Mouse (Mus musculus): ENCODE measurements around the gene Ftsj3. TPM values are rescaled to one million over a fixed set of nuclear protein-coding genes. Genes with fewer than 3 reads are reported as not detected.
A peak's percentile ranks its signal among the peaks of the same experiment; 100 is the strongest.

Gene Ftsj3
- 45.5 and 45.7 TPM in 2 replicates for total RNA-seq (2015)
- total RNA-seq (2017): 151 and 191 TPM in 2 replicates

- peak; percentile 91 for ATAC-seq (replicated peaks; ENCODE audit: poor library complexity)
These were observed at the start of gene Ftsj3, which contains the start of gene Psmc5 for GRCm38 (mm10) chr11:106255685-106256451. Gene Ftsj3 (minus strand): TSS chr11:106256079. Gene Psmc5 (plus strand): TSS chr11:106256154.

DNA sequence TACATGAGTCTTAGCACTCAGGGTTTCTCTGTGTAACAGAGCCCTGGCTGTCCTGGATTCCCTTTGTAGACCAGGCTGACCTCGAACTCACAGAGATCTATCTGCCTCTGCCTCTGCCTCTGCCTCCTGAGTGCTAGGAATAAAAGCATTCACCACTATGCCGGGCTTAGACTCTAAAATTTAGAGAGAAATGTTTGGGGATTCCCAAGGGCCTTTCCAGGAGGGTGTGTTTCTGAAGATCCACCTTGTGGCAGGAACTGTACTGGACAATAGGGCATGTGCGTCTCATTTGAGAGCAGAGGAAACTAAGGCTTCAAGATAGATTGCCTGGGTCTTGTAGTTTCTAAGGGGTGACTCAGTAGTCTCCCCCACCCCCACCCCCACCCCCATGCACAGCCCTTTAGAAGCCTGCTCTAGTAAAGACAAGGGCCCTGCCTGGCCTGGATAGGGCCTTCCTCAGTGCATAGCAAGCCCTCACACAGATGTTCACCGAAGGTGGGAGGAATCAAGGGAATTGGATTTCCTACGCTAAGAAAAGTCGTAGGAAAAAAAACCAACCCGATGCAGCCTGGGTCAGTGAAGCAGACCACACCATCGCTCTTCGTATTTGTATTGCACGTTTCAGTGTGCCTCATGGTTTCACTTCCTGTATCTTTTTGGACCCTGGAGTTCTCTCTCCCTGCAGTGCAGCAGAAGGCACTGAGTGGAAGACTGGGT lies 49.6 kb upstream of the Ftsj3 start:
- peak; percentile 73 for ATAC-seq (replicated peaks; ENCODE audit: poor library complexity)

GRCm38 (mm10) chr11:106302634-106303033 lies 46.8 kb upstream of the Ftsj3 start:
- ATAC-seq (replicated peaks; ENCODE audit: poor library complexity): peak; percentile 96

DNA sequence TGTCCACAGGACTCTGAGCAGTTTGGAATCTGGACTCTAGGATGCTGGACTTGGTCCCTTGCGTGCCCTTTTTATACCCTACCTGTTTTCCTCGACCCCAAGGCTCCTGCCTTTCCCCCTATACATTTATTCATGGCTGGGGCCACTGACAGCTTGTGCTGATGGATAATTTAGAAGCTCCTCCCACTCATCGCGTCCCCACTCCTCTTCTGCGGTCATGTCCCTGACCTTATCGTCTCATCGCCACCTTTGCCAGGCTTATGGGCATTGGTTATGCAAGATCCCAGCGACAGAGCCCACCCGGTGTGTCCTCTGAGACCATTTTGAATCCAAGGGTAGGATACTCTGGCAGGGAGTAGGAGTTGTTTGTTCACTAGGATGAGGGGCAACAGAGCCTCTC lies 45.9 kb upstream of the Ftsj3 start, which contains the start of gene Gh:
TSS of gene Gh (minus strand) at position 101 of the 400 bp plus-strand sequence.
- no peak for ATAC-seq (replicated peaks; ENCODE audit: poor library complexity)

GRCm38 (mm10) chr11:106291861-106292260 lies 36.0 kb upstream of the Ftsj3 start:
- ATAC-seq (replicated peaks; ENCODE audit: poor library complexity): no peak

DNA sequence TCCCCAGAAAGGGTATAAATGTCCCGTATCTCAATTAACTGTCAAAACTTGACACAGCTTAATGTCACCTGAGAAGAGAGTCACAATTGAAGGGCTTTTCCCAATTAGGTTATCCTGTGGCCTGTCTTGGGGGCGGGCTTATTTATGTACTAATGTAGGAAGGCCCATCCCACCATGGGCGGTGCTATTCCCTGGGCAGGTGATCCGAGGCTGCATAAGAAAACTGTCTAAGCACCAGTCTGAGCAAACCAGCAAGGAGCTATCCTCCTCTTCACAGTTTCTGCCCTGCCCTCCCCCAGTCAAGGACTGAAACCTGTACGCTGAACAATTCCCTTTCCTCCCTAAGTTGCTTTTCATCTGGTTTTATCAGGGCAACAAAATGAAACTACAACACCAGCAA lies 34.5 kb upstream of the Ftsj3 start:
- ATAC-seq (replicated peaks; ENCODE audit: poor library complexity): no peak

- peak; percentile 69 for ATAC-seq (replicated peaks; ENCODE audit: poor library complexity)
These were observed 33.5 kb upstream of the Ftsj3 start for GRCm38 (mm10) chr11:106289369-106289768.

DNA sequence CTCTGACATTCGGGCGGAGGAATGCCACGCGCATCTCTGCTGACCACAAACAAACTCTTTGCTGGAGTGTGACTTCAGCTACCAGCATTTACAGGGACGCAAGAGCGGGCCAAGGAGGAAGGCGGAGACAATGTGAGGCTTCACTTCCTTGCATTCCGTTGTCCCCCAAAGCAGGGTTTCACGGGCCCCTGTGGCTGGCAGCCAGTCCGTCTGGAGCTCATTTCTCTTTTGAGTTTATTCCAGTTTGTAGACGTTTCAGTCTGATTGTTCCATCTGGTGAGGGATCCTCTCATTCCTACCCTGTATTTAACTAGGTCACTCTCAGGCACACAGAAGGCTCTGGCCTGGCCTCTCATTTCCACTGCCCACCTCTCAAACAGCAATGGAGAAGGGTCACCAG lies 31.1 kb upstream of the Ftsj3 start:
- no peak for ATAC-seq (replicated peaks; ENCODE audit: poor library complexity)

GRCm38 (mm10) chr11:106286206-106286605 lies 30.3 kb upstream of the Ftsj3 start:
- no peak for ATAC-seq (replicated peaks; ENCODE audit: poor library complexity)

- no peak for ATAC-seq (replicated peaks; ENCODE audit: poor library complexity)
These were observed 28.2 kb upstream of the Ftsj3 start for GRCm38 (mm10) chr11:106284126-106284525.

GRCm38 (mm10) chr11:106283371-106283770 lies 27.5 kb upstream of the Ftsj3 start:
- ATAC-seq (replicated peaks; ENCODE audit: poor library complexity): no peak

DNA sequence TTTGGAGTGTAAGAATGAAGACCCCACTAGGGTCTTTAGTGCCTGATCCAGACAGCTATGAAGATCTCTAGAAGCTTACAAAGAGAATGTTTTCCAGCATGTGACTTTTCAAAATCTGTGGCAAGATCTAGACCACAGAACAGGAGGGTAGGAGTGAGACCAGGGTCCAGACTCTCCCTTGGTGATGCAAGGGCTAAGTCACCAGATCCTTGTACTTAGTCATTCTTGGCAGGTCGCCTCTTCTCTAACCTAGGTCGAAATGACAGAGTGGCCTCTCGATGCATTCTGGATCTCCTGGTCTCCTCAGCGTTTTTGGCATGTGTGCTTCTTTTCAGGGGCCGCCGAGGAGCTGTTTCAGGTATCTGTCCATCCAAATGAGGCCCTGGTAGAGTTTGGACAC lies 26.6 kb upstream of the Ftsj3 start:
- ATAC-seq (replicated peaks; ENCODE audit: poor library complexity): no peak

DNA sequence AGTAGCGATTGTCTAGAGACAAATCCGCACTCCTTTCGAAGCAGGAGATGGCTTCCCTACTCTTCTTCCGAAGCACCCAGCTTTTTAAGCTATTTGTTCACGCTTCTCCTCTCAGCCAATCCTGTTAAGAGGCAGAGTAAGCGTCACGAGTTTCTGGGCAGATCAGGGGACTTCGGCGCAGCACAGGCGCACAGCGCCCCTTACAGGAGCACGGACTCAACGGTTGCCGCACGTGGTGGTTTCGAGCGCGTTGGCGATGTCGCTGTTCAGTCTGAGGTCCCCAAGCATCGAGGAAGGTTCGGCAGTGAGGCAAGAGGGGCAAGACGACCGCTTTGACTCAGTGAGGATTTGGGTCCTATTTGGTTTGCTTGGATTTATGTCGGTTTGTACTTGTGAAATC lies 20.6 kb upstream of the Ftsj3 start, which contains the start of gene Tcam1:
TSS of gene Tcam1 (plus strand) at position 219 of the 400 bp plus-strand sequence.
- ATAC-seq (replicated peaks; ENCODE audit: poor library complexity): peak; percentile 71

GRCm38 (mm10) chr11:106274971-106275411 lies 19.1 kb upstream of the Ftsj3 start:
- no peak for ATAC-seq (replicated peaks; ENCODE audit: poor library complexity)

- ATAC-seq (replicated peaks; ENCODE audit: poor library complexity): no peak
These were observed 18.5 kb upstream of the Ftsj3 start for GRCm38 (mm10) chr11:106274374-106274773.

DNA sequence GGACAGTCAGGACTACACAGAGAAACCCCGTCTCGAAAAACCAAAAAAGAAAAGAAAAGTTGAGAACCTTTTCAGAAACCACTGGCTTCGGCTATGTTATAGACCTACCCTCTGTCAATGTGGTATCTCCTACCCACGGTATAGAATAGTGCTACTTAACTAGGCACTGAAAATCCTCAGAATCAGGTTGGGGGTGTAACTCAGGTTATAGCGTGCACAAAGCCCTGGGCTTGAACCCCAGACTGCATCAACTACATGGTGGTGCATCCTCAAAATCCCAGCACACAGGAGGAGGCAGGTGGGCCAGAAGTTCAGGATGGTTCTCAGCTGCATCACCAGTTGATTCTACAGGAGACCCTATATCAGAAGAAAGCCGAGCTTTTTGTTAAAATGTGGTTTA lies 17.9 kb upstream of the Ftsj3 start:
- ATAC-seq (replicated peaks; ENCODE audit: poor library complexity): no peak

GRCm38 (mm10) chr11:106273311-106273684 lies 17.4 kb upstream of the Ftsj3 start:
- no peak for ATAC-seq (replicated peaks; ENCODE audit: poor library complexity)

- peak; percentile 77 for ATAC-seq (replicated peaks; ENCODE audit: poor library complexity)
These were observed 16.9 kb upstream of the Ftsj3 start, which contains the start of gene Smarcd2 for GRCm38 (mm10) chr11:106272644-106273310. Gene Smarcd2 (minus strand): TSS chr11:106272972.

GRCm38 (mm10) chr11:106271794-106272643 lies 16.1 kb upstream of the Ftsj3 start:
- ATAC-seq (replicated peaks; ENCODE audit: poor library complexity): 0 out of 2 replicates have a peak, but pooled peaks have one; percentile 7

DNA sequence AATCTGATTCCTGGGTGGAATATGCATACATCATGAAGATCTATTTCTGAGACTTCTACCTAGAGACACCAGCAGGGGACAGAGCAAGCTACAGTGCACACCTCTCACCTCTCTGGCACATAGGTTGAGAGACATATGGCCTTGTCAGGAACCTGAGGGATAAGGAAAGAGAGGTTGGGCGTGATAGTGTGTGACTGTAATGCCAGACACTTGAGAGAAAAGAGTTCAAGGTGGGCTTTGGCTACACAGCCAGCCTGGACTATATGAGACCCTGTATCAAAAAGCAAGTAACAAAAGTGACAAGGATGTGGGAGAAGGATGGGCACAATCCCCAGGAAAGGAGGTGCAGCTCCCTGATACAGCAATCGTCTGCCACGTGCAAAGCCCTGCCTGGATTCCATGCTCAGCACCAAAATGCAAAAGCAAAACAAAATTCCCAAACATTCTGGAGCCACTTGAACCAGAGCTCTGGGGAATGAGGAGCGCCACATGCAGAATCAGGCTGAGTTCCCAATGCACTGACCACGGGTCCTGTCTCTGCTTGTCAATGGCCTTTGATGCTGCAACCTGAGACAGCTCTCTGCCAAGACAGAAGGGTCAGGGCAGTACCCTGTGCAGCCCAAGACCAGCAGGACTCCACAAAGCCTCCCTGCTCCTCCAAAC lies 15.4 kb upstream of the Ftsj3 start:
- no peak for ATAC-seq (replicated peaks; ENCODE audit: poor library complexity)

Data from megakaryocyte progenitor cell, adult 5-6 weeks (primary cell).